Mouse (Mus musculus) stomach, postnatal 0 days (tissue): ENCODE results near the gene Lurap1. TPM values are rescaled to one million over a fixed set of nuclear protein-coding genes. Genes with fewer than 3 reads are reported as not detected.

Source experiments
- ATAC-seq: fragments of 200-750 bp; cut with Nextera tagmentation; 2 replicates; pipeline ENCODE4 v1.8.0; 2017; ENCODE audit not compliant: low FRiP score, low TSS enrichment
- DNase-seq: peaks from one replicate; pipeline ENCODE4 v3.0.0-alpha.2; 2016; ENCODE audit warnings: low spot score
- H3K27ac ChIP-seq: fragments of 300-500 bp; sonication (generic); replicated peaks from 2 replicates; pipeline ENCODE4 v1.5.1; 2014; ENCODE audit warnings: mild to moderate bottlenecking, control low read depth
- H3K27me3 ChIP-seq: fragments of 300-500 bp; sonication (generic); 2 replicates; pipeline ENCODE4 v1.6.1; 2014; ENCODE audit warnings: low read length; ENCODE audit not compliant: control insufficient read depth, insufficient read depth
- H3K36me3 ChIP-seq: fragments of 300-500 bp; sonication (generic); 2 replicates; pipeline ENCODE4 v1.6.1; 2014; ENCODE audit warnings: low read length, mixed read lengths; ENCODE audit not compliant: control insufficient read depth, insufficient read depth
- H3K4me1 ChIP-seq: fragments of 300-500 bp; sonication (generic); replicated peaks from 2 replicates; pipeline ENCODE4 v1.6.1; 2014; ENCODE audit warnings: antibody characterized with exemption; ENCODE audit not compliant: control insufficient read depth, insufficient read depth
- H3K4me2 ChIP-seq: fragments of 300-500 bp; sonication (generic); replicated peaks from 2 replicates; pipeline ENCODE4 v1.6.1; 2014; ENCODE audit warnings: low read depth, mild to moderate bottlenecking, control low read depth, moderate library complexity
- H3K4me3 ChIP-seq: fragments of 300-500 bp; sonication (generic); 2 replicates; pipeline ENCODE4 v1.5.1; 2014; ENCODE audit warnings: low read depth, low read length, control low read depth
- H3K9ac ChIP-seq: fragments of 300-500 bp; sonication (generic); 2 replicates; pipeline ENCODE4 v1.6.1; 2014; ENCODE audit warnings: mild to moderate bottlenecking, low read length, control low read depth, mixed read lengths
- H3K9me3 ChIP-seq: fragments of 300-500 bp; sonication (generic); 2 replicates; pipeline ENCODE4 v1.6.1; 2016; ENCODE audit warnings: low read length; ENCODE audit not compliant: control insufficient read depth
- CTCF ChIP-seq: IDR thresholded peaks from 2 replicates; pipeline ENCODE4 v1.5.1; 2016; ENCODE audit warnings: antibody characterized with exemption, low read depth, mild to moderate bottlenecking, moderate library complexity
- EP300 ChIP-seq: optimal IDR thresholded peaks from 2 replicates; pipeline ENCODE3; 2016; ENCODE audit warnings: antibody characterized with exemption
- WGBS: fragments of 180-500 bp; shearing (Covaris S2); extraction: QIAGEN DNeasy Blood & Tissue Kit; methylation state at CpG from one replicate; pipeline ENCODE4 v1.1.7; 2014; 5-methylcytosine and 5-hydroxymethylcytosine counted together
- polyA plus RNA-seq: library from polyadenylated mRNA; unstranded; fragments of >200 nt; fragmentation: Nextera tagmentation; extraction: Ambion mirVana; gene quantifications from 2 replicates; pipeline ENCODE4 v1.2.1, GENCODE M21; 2015

The Lurap1 gene
- polyA plus RNA-seq, 1 experiment from 2014 or later, result 1.2 TPM

GRCm38 (mm10) chr4:116152702-116153101 is 1.6 kb upstream of the Lurap1 start:
- Histone ChIP-seq H3K4me3 (no peak overlapping the region), H3K36me3 (peaks cover 43% of the 10 kb centered on the region), H3K9ac (no peak overlapping the region), H3K4me1 (no peaks in the 10 kb centered on the region; the same call in none of the 2 replicates), H3K27ac (no peak overlapping the region), H3K4me2 (no peak overlapping the region), H3K27me3 (no peaks in the 10 kb centered on the region), H3K9me3 (no peaks in the 10 kb centered on the region)
- no peak for ATAC-seq
- TF ChIP-seq EP300, result no peak
- 96% methylated on average over 15 of the region's 15 CpGs for WGBS
- DNase-seq, result no peak

GRCm38 (mm10) chr4:116150862-116151221 is 296 bp downstream of the Lurap1 start:
- peak overlapping the region; percentile 65 for H3K4me2 ChIP-seq
- ATAC-seq, result 0 out of 2 replicates have a peak, but pooled peaks have one; percentile 0
- no peaks in the 10 kb centered on the region; the same call in none of the 2 replicates for H3K4me1 ChIP-seq
- H3K9ac ChIP-seq, result peak overlapping the region; percentile 90
- H3K27ac ChIP-seq, result peak overlapping the region; percentile 95
- H3K36me3 ChIP-seq, result peaks cover 30% of the 10 kb centered on the region
- no peaks in the 10 kb centered on the region for H3K27me3 ChIP-seq
- TF ChIP-seq CTCF, result no peak
- no peak for TF ChIP-seq EP300
- H3K4me3 ChIP-seq, result peak overlapping the region; percentile 77
- DNase-seq, result no peak
- H3K9me3 ChIP-seq, result no peaks in the 10 kb centered on the region
- WGBS, result 11% methylated on average over 4 of the region's 4 CpGs

DNA sequence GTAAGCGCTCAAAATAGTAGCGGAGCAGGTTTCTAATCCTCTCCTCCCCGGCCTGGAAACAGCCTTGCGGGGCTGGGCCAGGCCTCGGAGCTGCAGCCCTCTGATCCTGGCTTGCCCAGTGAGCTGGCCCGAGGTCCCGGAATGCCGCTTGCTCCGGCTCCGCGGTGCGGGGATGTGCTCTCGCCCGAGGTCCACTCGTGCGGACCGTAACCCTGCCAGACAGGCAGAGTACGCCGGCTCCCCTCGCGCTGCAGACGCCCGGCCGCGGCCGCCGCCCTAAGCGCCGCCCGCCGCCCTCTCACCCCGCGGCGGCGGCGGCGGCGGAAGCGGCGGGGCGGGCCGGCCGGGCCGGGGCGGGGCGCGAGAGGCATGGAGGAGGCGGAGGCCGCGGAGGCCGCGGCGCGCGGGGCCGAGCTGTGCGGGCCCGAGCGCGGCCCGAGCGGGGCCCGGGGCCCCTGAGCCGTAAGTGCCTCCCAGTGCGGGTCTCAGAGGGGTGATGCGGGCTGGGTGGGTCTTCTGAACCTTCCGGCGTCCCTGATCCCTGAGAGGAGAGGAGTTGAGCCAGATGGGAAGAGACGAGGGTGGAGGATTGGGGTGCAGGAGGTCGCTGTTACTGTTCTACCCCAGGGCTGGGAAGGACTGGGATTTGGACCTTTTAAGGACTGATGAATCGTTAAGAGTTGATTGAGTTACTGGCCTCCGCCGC is 829 bp downstream of the Lurap1 start:
- Histone ChIP-seq H3K9me3 (no peaks in the 10 kb centered on the region), H3K36me3 (peaks cover 25% of the 10 kb centered on the region), H3K4me3 (peak overlapping the region; percentile 77), H3K27ac (peak overlapping the region; percentile 95), H3K27me3 (no peaks in the 10 kb centered on the region), H3K9ac (peak overlapping the region; percentile 90), H3K4me1 (no peaks in the 10 kb centered on the region; the same call in none of the 2 replicates), H3K4me2 (peak overlapping the region; percentile 65)
- TF ChIP-seq CTCF, result no peak
- TF ChIP-seq EP300, result no peak
- WGBS, result 0% methylated on average over 54 of the region's 73 CpGs
- ATAC-seq, result peak; percentile 91
- DNase-seq, result peak; percentile 83

- Histone ChIP-seq H3K4me3 (peak overlapping the region; percentile 77), H3K4me1 (no peaks in the 10 kb centered on the region; the same call in none of the 2 replicates), H3K27me3 (no peaks in the 10 kb centered on the region), H3K9me3 (no peaks in the 10 kb centered on the region), H3K9ac (peak overlapping the region; percentile 90), H3K4me2 (peak overlapping the region; percentile 65), H3K36me3 (peaks cover 19% of the 10 kb centered on the region), H3K27ac (peak overlapping the region; percentile 95)
- 23% methylated on average over 6 of the region's 6 CpGs for WGBS
- ATAC-seq (no peak), DNase-seq (no peak)
- no peak for TF ChIP-seq EP300
- no peak for TF ChIP-seq CTCF
These were observed 1.4 kb downstream of the Lurap1 start for GRCm38 (mm10) chr4:116149812-116150155.

DNA sequence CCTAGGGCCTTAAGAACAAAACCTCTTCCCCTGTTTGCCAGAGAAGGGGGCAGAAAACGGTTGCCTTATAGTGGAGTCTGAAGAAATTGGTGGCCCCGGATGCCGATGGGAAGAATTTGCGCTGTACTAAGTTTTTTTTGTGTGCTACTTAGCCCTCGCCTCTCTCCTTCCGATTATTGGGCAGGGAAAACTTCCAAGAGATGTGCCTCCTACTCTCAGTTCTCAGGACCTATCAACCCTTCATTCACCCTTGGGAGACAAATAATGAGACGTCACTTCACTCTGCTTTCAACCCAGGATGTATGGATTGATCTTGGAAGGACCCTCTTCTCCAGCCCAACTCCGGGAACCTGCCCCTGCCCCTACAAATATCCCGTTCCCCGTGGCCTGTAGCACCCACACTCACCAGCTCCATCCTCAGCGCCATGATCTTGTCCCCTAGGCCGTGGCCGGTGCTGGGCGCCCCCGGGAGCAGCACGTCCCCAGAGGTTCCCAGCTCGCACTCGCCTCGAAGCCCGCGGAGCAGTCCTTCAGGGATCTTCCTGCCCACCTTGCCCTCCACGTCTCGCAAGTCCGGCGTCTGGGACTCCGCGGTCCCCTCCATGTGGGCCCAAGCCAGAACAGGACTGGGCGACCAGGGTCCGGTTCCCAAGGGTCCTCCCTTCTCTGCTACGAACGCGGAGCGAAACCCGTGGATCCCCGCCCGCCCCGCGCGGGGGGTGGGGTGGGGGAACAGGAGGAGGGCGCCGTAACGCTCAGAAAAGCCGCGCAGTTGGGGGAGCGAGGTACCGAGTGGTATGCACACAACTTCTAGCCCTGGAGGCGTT is 7.0 kb downstream of the Lurap1 start:
- no peak for TF ChIP-seq CTCF
- peak; percentile 58 for ATAC-seq
- Histone ChIP-seq H3K9ac (peak overlapping the region; percentile 67), H3K27me3 (no peaks in the 10 kb centered on the region), H3K36me3 (no peaks in the 10 kb centered on the region), H3K9me3 (no peaks in the 10 kb centered on the region), H3K4me1 (no peaks in the 10 kb centered on the region), H3K27ac (no peak overlapping the region; the same call in 1 of the 2 replicates), H3K4me2 (peak overlapping the region; percentile 93), H3K4me3 (peak overlapping the region; percentile 58)
- WGBS, result under 1% methylated on average over 47 of the region's 47 CpGs
- peak; percentile 69 for DNase-seq
